In genomic region chr5:35475236-35475635, GRCm38 (mm10) we compare ENCODE assay signal across 10 mouse cellular contexts. TPM values are rescaled to one million over a fixed set of nuclear protein-coding genes. Genes with fewer than 3 reads are reported as not detected.
DNase-seq lines count a peak whose midpoint lies in the region; ATAC-seq and TF ChIP-seq lines count a peak whose summit lies in the region.
"Had no signal": no experiment of that assay in that cellular context is flagged by ENCODE, and none has a peak within 500 bp of the region (broad histone marks: within the 10 kb centered on the region; RNA-seq: fewer than 3 reads in every experiment).

No protein-coding gene starts in this region.

- H3K4me3 ChIP-seq in hindbrain, postnatal 0 days (ENCODE audit: low read length) = no peak overlapping the region
- no peak overlapping the region for H3K4me3 ChIP-seq in hindbrain, embryonic 12.5 days
- H3K4me3 ChIP-seq in midbrain, postnatal 0 days (ENCODE audit: low read depth, low read length) = no peak overlapping the region
- no peak overlapping the region for H3K4me3 ChIP-seq in midbrain, embryonic 15.5 days
- H3K4me3 ChIP-seq: embryonic facial prominence, embryonic 13.5 days; myocyte had no signal

- peak; percentile 32 for DNase-seq in hindbrain, postnatal 0 days (ENCODE audit: low spot score)
- no peak for DNase-seq in midbrain, postnatal 0 days (ENCODE audit: low spot score)
- DNase-seq in retina, embryonic 14.5 days (ENCODE audit: low spot score) = peak; percentile 76
- no peak for DNase-seq in spleen, postnatal 14 days (ENCODE audit: low spot score in 2 of 2)

- H3K27ac ChIP-seq in hindbrain, postnatal 0 days = no peak overlapping the region
- H3K27ac ChIP-seq in hindbrain, embryonic 12.5 days = no peak overlapping the region
- H3K27ac ChIP-seq in midbrain, postnatal 0 days (ENCODE audit: low read depth, low read length) = no peak overlapping the region
- no peak overlapping the region for H3K27ac ChIP-seq in midbrain, embryonic 15.5 days
- H3K27ac ChIP-seq: embryonic facial prominence, embryonic 13.5 days had no signal

- 50% methylated on average over 6 of the region's 6 CpGs for WGBS in hindbrain, postnatal 0 days
- WGBS in hindbrain, embryonic 12.5 days = 43% methylated on average over 6 of the region's 6 CpGs
- WGBS in midbrain, postnatal 0 days = 43% methylated on average over 6 of the region's 6 CpGs
- WGBS in midbrain, embryonic 15.5 days = 49% methylated on average over 6 of the region's 6 CpGs

- H3K4me1 ChIP-seq in hindbrain, postnatal 0 days (ENCODE audit: insufficient read depth, low read length) = no peaks in the 10 kb centered on the region
- H3K4me1 ChIP-seq in hindbrain, embryonic 12.5 days = peaks cover 15% of the 10 kb centered on the region
- no peaks in the 10 kb centered on the region for H3K4me1 ChIP-seq in midbrain, postnatal 0 days (ENCODE audit: insufficient read depth, low read length)
- no peaks in the 10 kb centered on the region for H3K4me1 ChIP-seq in midbrain, embryonic 15.5 days

- H3K36me3 ChIP-seq in hindbrain, postnatal 0 days (ENCODE audit: insufficient read depth, low read length) = no peaks in the 10 kb centered on the region
- no peaks in the 10 kb centered on the region for H3K36me3 ChIP-seq in hindbrain, embryonic 12.5 days
- no peaks in the 10 kb centered on the region for H3K36me3 ChIP-seq in midbrain, postnatal 0 days (ENCODE audit: insufficient read depth, low read length)
- H3K36me3 ChIP-seq in midbrain, embryonic 15.5 days (replicated peaks) = no peaks in the 10 kb centered on the region
- H3K36me3 ChIP-seq: embryonic facial prominence, embryonic 13.5 days had no signal

- no peaks in the 10 kb centered on the region for H3K27me3 ChIP-seq in hindbrain, postnatal 0 days (ENCODE audit: insufficient read depth, low read length)
- H3K27me3 ChIP-seq in hindbrain, embryonic 12.5 days = peaks cover 11% of the 10 kb centered on the region
- no peaks in the 10 kb centered on the region for H3K27me3 ChIP-seq in midbrain, postnatal 0 days (ENCODE audit: insufficient read depth, low read length)
- H3K27me3 ChIP-seq in midbrain, embryonic 15.5 days (replicated peaks) = 0 out of 2 replicates have a peak, but pooled peaks cover 2% of the 10 kb centered on the region

- no peak for ATAC-seq in hindbrain, postnatal 0 days
- no peak for ATAC-seq in hindbrain, embryonic 12.5 days (ENCODE audit: low FRiP score)
- no peak for ATAC-seq in midbrain, postnatal 0 days (ENCODE audit: low FRiP score)
- ATAC-seq in midbrain, embryonic 15.5 days (replicated peaks) = no peak
- ATAC-seq in common myeloid progenitor, adult 5-6 weeks (replicated peaks; ENCODE audit: low read depth, poor library complexity, severe bottlenecking) = 0 out of 2 replicates have a peak, but pooled peaks have one; percentile 58
- no peak for ATAC-seq in monocyte, adult 5-6 weeks (replicated peaks; ENCODE audit: insufficient number of reproducible peaks, low FRiP score, low TSS enrichment, poor library complexity, severe bottlenecking)

- no peak overlapping the region for H3K9ac ChIP-seq in hindbrain, postnatal 0 days (replicated peaks; ENCODE audit: low read length)
- no peak overlapping the region for H3K9ac ChIP-seq in hindbrain, embryonic 12.5 days
- no peak overlapping the region for H3K9ac ChIP-seq in midbrain, postnatal 0 days (replicated peaks; ENCODE audit: low read length, poor library complexity, severe bottlenecking)
- H3K9ac ChIP-seq in midbrain, embryonic 15.5 days = no peak overlapping the region
- H3K9ac ChIP-seq: embryonic facial prominence, embryonic 13.5 days had no signal

- no peaks in the 10 kb centered on the region for H3K9me3 ChIP-seq in hindbrain, postnatal 0 days (ENCODE audit: low read length)
- H3K9me3 ChIP-seq in hindbrain, embryonic 12.5 days (replicated peaks) = no peaks in the 10 kb centered on the region
- H3K9me3 ChIP-seq in midbrain, postnatal 0 days (ENCODE audit: low read length) = no peaks in the 10 kb centered on the region
- H3K9me3 ChIP-seq in midbrain, embryonic 15.5 days = no peaks in the 10 kb centered on the region
- H3K9me3 ChIP-seq: embryonic facial prominence, embryonic 13.5 days had no signal

- H3K4me2 ChIP-seq in hindbrain, postnatal 0 days (ENCODE audit: low read depth, low read length) = no peak overlapping the region
- no peak overlapping the region for H3K4me2 ChIP-seq in hindbrain, embryonic 12.5 days (replicated peaks)
- H3K4me2 ChIP-seq in midbrain, postnatal 0 days (ENCODE audit: low read depth, low read length, poor library complexity, severe bottlenecking) = no peak overlapping the region
- no peak overlapping the region for H3K4me2 ChIP-seq in midbrain, embryonic 15.5 days
- H3K4me2 ChIP-seq: embryonic facial prominence, embryonic 13.5 days had no signal

- peak; percentile 61 for TF ChIP-seq CTCF in hindbrain, postnatal 0 days (IDR thresholded peaks at IDR 0.05; ENCODE audit: low read depth)
- peak; percentile 56 for TF ChIP-seq CTCF in midbrain, postnatal 0 days (IDR thresholded peaks at IDR 0.05)

RNA-seq across cellular contexts. Expression of gene Cpz, which starts 50.3 kb away (rescaled TPM):
- total RNA-seq in hindbrain, postnatal 0 days (2014; rRNA removed) = 16.0 and 18.7 TPM in 2 replicates
- 1.7 and 1.9 TPM in 2 replicates for polyA plus RNA-seq in hindbrain, postnatal 0 days (2015; fragmentation: Nextera tagmentation; extraction: Ambion mirVana)
- polyA plus RNA-seq in hindbrain, embryonic 12.5 days (2016; fragmentation: Nextera tagmentation; extraction: Ambion mirVana) = 6.4 TPM in 2 replicates
- 8.9 and 19.2 TPM in 2 replicates for total RNA-seq in midbrain, postnatal 0 days (2014; rRNA removed)
- polyA plus RNA-seq in midbrain, postnatal 0 days (2015; fragmentation: Nextera tagmentation; extraction: Ambion mirVana) = 1.7 and 2.3 TPM in 2 replicates
- polyA plus RNA-seq in midbrain, embryonic 15.5 days (2015; fragmentation: Nextera tagmentation; extraction: Ambion mirVana) = 1.8 and 2.2 TPM in 2 replicates
- not detected in 2 replicates for total RNA-seq in common myeloid progenitor, adult 5-6 weeks (2017)
- total RNA-seq in monocyte, adult 5-6 weeks (2017) = not detected in 3 replicates

Comparison
In these comparisons a context has a peak if more than half of its experiments do, and no peak if none do; other contexts are left out.
1. DNase-seq: peak in hindbrain, postnatal 0 days (single experiment) and retina, embryonic 14.5 days (single experiment); none in midbrain, postnatal 0 days (single experiment) and spleen, postnatal 14 days (0 of 2).